Mouse (Mus musculus): ENCODE data around the gene Atf5. TPM values are rescaled to one million over a fixed set of nuclear protein-coding genes. Genes with fewer than 3 reads are reported as not detected.

Gene Atf5
- 76.5 and 102 TPM in 2 replicates for polyA plus RNA-seq (2012; rRNA removed)

DNA sequence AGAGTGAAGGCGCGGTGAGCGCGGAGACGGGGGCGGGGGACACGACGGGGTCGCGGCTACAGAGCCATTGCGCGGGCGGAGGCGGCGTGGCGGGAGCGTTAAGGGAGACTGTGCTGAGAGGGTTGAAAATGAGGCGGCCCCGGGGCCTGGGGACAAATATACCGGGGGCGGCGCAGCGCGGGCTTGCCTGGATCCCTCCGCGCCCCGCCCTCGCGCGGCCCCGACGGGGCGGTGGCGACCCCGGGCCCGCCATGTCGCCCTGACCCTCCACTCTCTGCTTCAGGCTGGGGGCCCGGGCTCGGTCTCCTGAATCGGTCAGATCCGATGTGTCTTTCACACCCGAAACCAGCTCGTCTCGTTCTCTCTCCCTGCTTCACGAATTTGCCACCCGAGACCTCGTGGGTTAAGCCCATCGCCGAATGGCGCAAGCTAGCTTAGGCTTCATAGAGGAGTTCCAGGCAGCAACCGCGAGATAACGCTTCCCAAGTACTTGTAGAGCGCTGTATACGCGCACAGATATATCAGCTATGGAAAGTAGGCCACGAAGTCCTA is at the start of gene Atf5:
Gene Atf5 (minus strand): TSS at position 189 of the 552 bp plus-strand sequence.
- Histone ChIP-seq H3K4me1 (replicated peaks; ENCODE audit: control insufficient read depth, insufficient read depth, low read length) (peaks cover 24% of the 10 kb centered on the region), H3K36me3 (ENCODE audit: control insufficient read depth, insufficient read depth, low read length) (no peaks in the 10 kb centered on the region), H3K27ac (ENCODE audit: control insufficient read depth, insufficient read depth, low read length) (peak within 1 kb of the TSS; percentile 76), H3K4me3 (ENCODE audit: control insufficient read depth, insufficient read depth, low read length) (peak within 1 kb of the TSS; percentile 89), H3K27me3 (ENCODE audit: control insufficient read depth, insufficient read depth, low read length) (no peaks in the 10 kb centered on the region)
- TF ChIP-seq POLR2A (IDR thresholded peaks at IDR 0.05; ENCODE audit: control insufficient read depth, extremely low read depth, insufficient read depth, low read length, poor library complexity) (peak; percentile 5; the same call in 1 of the 2 replicates), CTCF (IDR thresholded peaks at IDR 0.05; ENCODE audit: borderline replicate concordance, control insufficient read depth, extremely low read depth, insufficient read depth, low read length, poor library complexity) (no peak)
- no peak for DNase-seq
- WGBS: under 1% methylated on average over 52 of the region's 57 CpGs

DNA sequence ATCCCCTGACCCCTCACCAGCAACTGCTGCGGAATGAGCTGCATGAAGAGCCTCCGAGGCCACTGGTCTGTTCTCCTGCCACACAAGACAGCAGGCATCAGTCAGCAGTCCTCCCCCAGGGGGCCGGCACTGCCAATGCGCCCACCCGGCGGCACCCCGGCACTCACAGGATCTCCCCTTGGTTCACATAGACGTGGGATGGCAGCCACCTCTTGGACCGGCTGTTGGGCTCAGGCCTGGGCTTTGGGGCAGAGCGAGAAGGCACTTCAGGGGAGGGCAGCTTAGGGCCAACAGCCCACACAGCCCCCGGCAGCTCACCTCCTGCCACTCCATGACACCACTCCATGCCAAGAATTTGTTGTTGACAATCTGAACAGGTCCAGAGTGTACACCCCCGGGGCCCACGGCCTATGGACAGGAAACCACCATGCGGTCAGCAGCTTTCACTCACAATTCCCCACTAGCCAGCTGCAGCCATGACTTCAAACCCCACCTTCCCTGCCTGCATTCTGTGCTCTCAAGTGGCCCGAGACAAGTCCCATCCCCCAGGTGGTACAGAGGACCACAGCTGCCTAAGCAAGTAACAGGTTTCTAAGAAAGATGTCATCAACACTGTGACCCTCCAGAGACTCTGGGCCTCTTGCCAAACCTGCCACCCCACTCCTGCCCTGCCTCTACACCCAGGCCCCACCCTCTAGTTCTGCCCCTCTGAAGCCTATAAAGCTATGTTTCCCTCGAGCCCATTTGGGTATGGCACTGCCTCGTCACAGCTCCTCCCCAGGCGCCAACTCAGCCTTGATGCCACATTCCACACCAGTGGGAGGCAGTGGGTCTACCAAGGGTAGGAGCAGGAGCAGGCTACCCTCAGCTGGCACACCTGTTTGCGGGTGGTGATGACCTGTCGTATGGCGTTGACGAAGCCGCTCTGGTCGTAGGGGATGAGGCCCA is 48.4 kb upstream of the Atf5 start:
- no peak for DNase-seq
- WGBS: 87% methylated on average over 24 of the region's 24 CpGs
- TF ChIP-seq CTCF (IDR thresholded peaks at IDR 0.05; ENCODE audit: borderline replicate concordance, control insufficient read depth, extremely low read depth, insufficient read depth, low read length, poor library complexity): no peak
- TF ChIP-seq POLR2A (IDR thresholded peaks at IDR 0.05; ENCODE audit: control insufficient read depth, extremely low read depth, insufficient read depth, low read length, poor library complexity): no peak
- no peak overlapping the region for H3K27ac ChIP-seq (ENCODE audit: control insufficient read depth, insufficient read depth, low read length)
- no peaks in the 10 kb centered on the region for H3K27me3 ChIP-seq (ENCODE audit: control insufficient read depth, insufficient read depth, low read length)
- peaks cover 18% of the 10 kb centered on the region for H3K4me1 ChIP-seq (replicated peaks; ENCODE audit: control insufficient read depth, insufficient read depth, low read length)
- no peak overlapping the region for H3K4me3 ChIP-seq (ENCODE audit: control insufficient read depth, insufficient read depth, low read length)
- H3K36me3 ChIP-seq (ENCODE audit: control insufficient read depth, insufficient read depth, low read length): peaks cover 27% of the 10 kb centered on the region

DNA sequence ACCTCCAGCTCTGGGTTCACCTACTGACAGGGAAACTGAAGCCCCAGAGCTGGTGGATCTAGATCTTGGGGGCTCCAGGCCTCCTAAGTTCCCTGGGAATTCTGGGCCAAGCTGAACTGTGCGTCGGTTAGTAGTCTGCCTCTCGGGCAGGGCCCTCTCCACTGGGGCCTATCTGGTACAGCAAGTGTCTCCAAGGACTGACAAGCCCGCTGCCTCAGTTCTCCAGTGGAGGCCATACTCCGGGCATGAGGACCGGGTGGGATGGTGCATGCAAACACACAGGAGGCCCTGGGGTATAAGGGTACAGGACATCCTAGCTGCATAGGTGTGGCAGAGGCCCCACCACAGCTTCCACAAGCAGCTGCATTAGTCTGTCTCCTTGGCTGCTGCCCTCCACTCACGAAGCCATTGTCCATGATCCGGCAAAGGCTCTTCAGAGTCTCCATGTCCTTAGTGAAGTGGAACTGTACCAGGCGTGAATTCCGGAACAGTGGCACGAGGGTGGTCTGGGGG is 47.6 kb upstream of the Atf5 start:
- H3K36me3 ChIP-seq (ENCODE audit: control insufficient read depth, insufficient read depth, low read length): peaks cover 27% of the 10 kb centered on the region
- TF ChIP-seq CTCF (IDR thresholded peaks at IDR 0.05; ENCODE audit: borderline replicate concordance, control insufficient read depth, extremely low read depth, insufficient read depth, low read length, poor library complexity) (no peak), POLR2A (IDR thresholded peaks at IDR 0.05; ENCODE audit: control insufficient read depth, extremely low read depth, insufficient read depth, low read length, poor library complexity) (no peak)
- 95% methylated on average over 11 of the region's 11 CpGs for WGBS
- H3K27me3 ChIP-seq (ENCODE audit: control insufficient read depth, insufficient read depth, low read length): no peaks in the 10 kb centered on the region
- no peak overlapping the region for H3K27ac ChIP-seq (ENCODE audit: control insufficient read depth, insufficient read depth, low read length)
- no peak for DNase-seq
- peaks cover 18% of the 10 kb centered on the region for H3K4me1 ChIP-seq (replicated peaks; ENCODE audit: control insufficient read depth, insufficient read depth, low read length)
- no peak overlapping the region for H3K4me3 ChIP-seq (ENCODE audit: control insufficient read depth, insufficient read depth, low read length)

DNA sequence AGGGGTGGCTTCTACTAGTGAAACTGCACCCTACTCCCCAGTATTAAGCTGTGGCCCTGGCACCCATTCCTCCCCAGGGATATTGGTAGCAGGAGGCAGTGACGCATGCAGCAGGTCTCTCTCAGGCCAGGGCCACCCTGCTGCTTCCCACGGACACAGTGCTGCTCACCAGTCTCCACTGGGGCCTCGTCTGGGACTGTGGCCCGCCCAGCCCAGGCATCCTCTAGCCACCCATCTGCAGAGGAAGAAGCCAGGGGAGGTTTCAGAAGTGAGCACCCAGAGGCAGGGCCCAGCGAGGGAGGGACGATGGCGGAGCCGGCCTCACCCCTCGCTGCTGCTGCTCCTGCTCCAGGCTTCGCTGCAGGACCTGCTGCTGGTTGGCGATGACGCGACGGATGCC is 46.8 kb upstream of the Atf5 start:
- Histone ChIP-seq H3K27ac (ENCODE audit: control insufficient read depth, insufficient read depth, low read length) (no peak overlapping the region), H3K4me1 (replicated peaks; ENCODE audit: control insufficient read depth, insufficient read depth, low read length) (peaks cover 19% of the 10 kb centered on the region), H3K36me3 (ENCODE audit: control insufficient read depth, insufficient read depth, low read length) (peaks cover 27% of the 10 kb centered on the region), H3K4me3 (ENCODE audit: control insufficient read depth, insufficient read depth, low read length) (no peak overlapping the region), H3K27me3 (ENCODE audit: control insufficient read depth, insufficient read depth, low read length) (no peaks in the 10 kb centered on the region)
- TF ChIP-seq POLR2A (IDR thresholded peaks at IDR 0.05; ENCODE audit: control insufficient read depth, extremely low read depth, insufficient read depth, low read length, poor library complexity) (no peak), CTCF (IDR thresholded peaks at IDR 0.05; ENCODE audit: borderline replicate concordance, control insufficient read depth, extremely low read depth, insufficient read depth, low read length, poor library complexity) (no peak)
- WGBS: 95% methylated on average over 14 of the region's 14 CpGs
- no peak for DNase-seq

DNA sequence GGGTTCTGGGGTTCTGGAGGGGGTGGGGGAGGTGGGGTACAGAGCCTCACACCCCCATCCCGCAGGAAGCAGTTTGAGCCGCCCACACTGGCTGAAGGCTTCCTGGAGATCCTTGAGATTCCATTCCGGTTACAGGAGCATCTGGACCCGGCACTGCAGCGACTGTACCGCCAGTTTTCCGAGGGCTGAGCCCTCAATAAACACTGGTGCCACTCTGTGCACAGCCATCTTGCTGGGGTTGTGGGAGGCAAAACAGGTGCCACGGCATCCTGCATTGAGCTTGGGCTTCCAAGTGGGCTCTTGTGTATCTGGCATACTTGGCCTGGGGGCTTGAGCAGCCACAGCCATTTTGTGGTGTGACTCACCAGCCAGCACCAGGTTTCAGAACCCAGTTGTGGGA is 46.0 kb upstream of the Atf5 start:
- no peak overlapping the region for H3K27ac ChIP-seq (ENCODE audit: control insufficient read depth, insufficient read depth, low read length)
- no peak overlapping the region for H3K4me3 ChIP-seq (ENCODE audit: control insufficient read depth, insufficient read depth, low read length)
- peaks cover 16% of the 10 kb centered on the region for H3K4me1 ChIP-seq (replicated peaks; ENCODE audit: control insufficient read depth, insufficient read depth, low read length)
- H3K36me3 ChIP-seq (ENCODE audit: control insufficient read depth, insufficient read depth, low read length): peaks cover 27% of the 10 kb centered on the region
- H3K27me3 ChIP-seq (ENCODE audit: control insufficient read depth, insufficient read depth, low read length): no peaks in the 10 kb centered on the region
- WGBS: 96% methylated on average over 8 of the region's 8 CpGs
- DNase-seq: no peak
- TF ChIP-seq POLR2A (IDR thresholded peaks at IDR 0.05; ENCODE audit: control insufficient read depth, extremely low read depth, insufficient read depth, low read length, poor library complexity) (no peak), CTCF (IDR thresholded peaks at IDR 0.05; ENCODE audit: borderline replicate concordance, control insufficient read depth, extremely low read depth, insufficient read depth, low read length, poor library complexity) (no peak)

DNA sequence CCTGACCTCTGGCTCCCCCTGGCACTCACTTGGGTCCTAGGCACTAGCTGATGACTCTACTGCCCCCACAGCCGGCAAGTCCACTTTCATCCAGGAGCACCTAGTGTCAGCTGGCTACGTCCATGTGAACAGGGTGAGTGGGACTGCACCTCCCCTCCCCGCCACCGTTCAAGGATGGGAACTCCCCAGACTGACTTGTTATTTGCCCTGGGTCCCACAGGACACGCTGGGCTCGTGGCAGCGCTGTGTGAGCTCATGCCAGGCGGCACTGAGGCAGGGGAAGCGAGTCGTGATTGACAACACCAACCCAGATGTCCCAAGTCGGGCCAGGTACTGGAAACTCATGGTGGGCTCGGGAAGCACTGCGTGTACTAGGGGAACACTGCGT is 45.0 kb upstream of the Atf5 start:
- H3K36me3 ChIP-seq (ENCODE audit: control insufficient read depth, insufficient read depth, low read length): peaks cover 27% of the 10 kb centered on the region
- DNase-seq: no peak
- no peak for TF ChIP-seq CTCF (IDR thresholded peaks at IDR 0.05; ENCODE audit: borderline replicate concordance, control insufficient read depth, extremely low read depth, insufficient read depth, low read length, poor library complexity)
- no peak for TF ChIP-seq POLR2A (IDR thresholded peaks at IDR 0.05; ENCODE audit: control insufficient read depth, extremely low read depth, insufficient read depth, low read length, poor library complexity)
- H3K4me1 ChIP-seq (replicated peaks; ENCODE audit: control insufficient read depth, insufficient read depth, low read length): peaks cover 15% of the 10 kb centered on the region
- WGBS: 93% methylated on average over 14 of the region's 14 CpGs
- H3K4me3 ChIP-seq (ENCODE audit: control insufficient read depth, insufficient read depth, low read length): no peak overlapping the region
- H3K27me3 ChIP-seq (ENCODE audit: control insufficient read depth, insufficient read depth, low read length): no peaks in the 10 kb centered on the region
- H3K27ac ChIP-seq (ENCODE audit: control insufficient read depth, insufficient read depth, low read length): no peak overlapping the region

All from thymus, adult 2 months (tissue).